Mouse (Mus musculus): ENCODE data around the gene Asic2.

DNA sequence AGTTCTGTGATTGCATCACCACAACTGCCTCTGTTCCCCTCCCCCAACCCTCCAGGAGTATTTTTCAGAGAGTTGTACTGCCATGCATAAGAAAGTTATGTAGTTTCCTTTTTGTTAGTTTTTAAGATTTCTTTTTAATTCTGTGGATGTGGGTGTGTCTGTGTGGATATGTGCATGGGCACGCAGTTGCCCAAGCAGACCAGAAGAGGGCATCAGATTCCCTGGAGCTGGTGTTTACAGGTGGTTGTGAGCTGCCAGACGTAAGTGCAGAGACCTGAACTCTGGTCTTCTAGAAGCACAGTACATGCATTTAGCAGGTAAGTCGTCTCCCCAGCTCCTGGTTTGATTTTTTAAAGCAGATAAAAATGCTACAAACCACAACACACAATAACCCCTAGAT, 322.7 kb downstream of the Asic2 start:
- TF ChIP-seq TAL1 (IDR thresholded peaks at IDR 0.05; ENCODE audit: low read length) (no peak), GATA1 (IDR thresholded peaks at IDR 0.05; ENCODE audit: low read length) (no peak)
